Mouse (Mus musculus): ENCODE measurements around the gene Kdr. TPM values are rescaled to one million over a fixed set of nuclear protein-coding genes. Genes with fewer than 3 reads are reported as not detected.

The Kdr gene
- total and polyA plus RNA-seq, 2 experiments from 2014 or later = 12.6 to 23.4 TPM

DNA sequence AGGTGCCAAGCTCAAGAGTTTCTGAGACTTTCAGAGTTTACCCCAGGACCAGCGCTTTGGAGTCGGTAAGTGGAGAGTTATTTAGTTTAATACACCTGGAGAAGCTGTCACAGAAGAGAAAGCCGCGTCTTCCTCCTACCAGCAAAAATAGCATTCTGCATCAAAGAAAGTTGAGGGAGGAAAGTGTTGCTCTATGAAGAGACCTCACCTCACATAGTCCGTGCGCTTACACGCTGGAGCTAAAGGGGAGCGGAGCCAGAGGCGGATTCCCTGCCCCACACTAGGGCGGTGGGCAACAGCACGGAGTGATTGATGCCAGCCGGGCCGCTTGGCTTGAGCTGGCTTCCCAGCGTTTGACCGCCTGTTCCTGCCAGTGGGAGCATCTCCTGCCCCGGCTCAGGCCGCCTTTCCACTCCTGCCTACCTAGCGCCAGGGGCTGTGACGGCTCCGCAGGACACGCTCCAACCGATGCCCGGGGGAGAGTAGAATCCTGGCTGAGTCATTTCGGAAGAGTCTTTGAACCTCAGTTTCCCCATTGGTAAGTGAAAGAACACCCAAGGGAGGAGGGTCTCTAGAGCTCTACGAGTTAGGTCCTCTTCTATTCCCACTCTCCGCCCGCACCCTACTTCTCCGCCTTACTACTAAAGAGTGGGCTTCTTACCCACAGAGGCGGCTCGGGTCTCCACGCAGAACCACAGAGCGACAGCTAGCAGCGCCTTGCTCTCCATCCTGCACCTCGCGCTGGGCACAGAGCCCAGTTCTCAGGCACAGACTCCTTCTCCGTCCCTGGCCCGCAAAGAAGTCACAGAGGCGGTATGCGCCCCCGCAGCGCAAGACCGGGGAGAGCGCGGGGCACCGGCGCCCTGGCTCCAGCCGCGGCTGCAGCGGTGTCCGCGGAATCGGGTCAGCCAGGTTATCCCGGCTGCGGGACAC is 551 bp downstream of the Kdr start:
- Histone ChIP-seq H3K27me3 (ENCODE audit: insufficient read depth, low read length) (peaks cover 59% of the 10 kb centered on the region), H3K4me1 (ENCODE audit: insufficient read depth) (peaks cover 6% of the 10 kb centered on the region; the same call in 1 of the 2 replicates), H3K4me3 (ENCODE audit: low read depth, low read length) (peak overlapping the region; percentile 55), H3K4me2 (ENCODE audit: low read depth) (peak overlapping the region; percentile 100), H3K36me3 (ENCODE audit: insufficient read depth) (no peaks in the 10 kb centered on the region), H3K27ac (ENCODE audit: low read depth, low read length) (peak overlapping the region; percentile 11; the same call in 1 of the 2 replicates), H3K9ac (peak overlapping the region; percentile 48), H3K9me3 (ENCODE audit: low read length) (no peaks in the 10 kb centered on the region)
- no peak for TF ChIP-seq CTCF (IDR thresholded peaks at IDR 0.05; ENCODE audit: low read depth)
- DNase-seq (peak; percentile 42), ATAC-seq (peak; percentile 66)
- WGBS = 1% methylated on average over 53 of the region's 54 CpGs

DNA sequence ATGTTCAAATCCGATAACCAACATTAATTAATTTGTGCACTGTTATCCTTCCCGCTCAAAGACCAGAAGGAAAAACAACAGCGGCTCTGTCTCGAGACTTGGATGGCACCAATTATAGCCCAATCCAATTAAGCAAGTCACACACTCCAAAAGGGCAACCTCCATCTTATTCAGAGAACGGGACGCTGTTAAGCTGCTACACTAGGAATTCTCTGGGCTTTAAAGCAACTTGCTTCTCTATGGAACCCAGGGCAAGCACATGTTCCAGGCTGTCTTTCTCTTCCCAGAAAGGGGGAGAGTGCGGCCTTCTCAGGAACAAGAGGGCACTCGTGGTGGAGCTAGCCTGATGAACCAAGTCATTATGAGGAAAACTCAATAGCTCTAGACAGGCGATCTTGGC is 1.6 kb downstream of the Kdr start:
- H3K36me3 ChIP-seq (ENCODE audit: insufficient read depth) = no peaks in the 10 kb centered on the region
- TF ChIP-seq CTCF (IDR thresholded peaks at IDR 0.05; ENCODE audit: low read depth) = no peak
- DNase-seq (no peak), ATAC-seq (no peak)
- WGBS = 15% methylated on average over 9 of the region's 9 CpGs
- H3K27ac ChIP-seq (ENCODE audit: low read depth, low read length) = no peak overlapping the region
- 0 out of 2 replicates have a peak overlapping the region, but pooled peaks have one; percentile 55 for H3K4me3 ChIP-seq (ENCODE audit: low read depth, low read length)
- no peak overlapping the region for H3K9ac ChIP-seq
- peaks cover 6% of the 10 kb centered on the region; the same call in 1 of the 2 replicates for H3K4me1 ChIP-seq (ENCODE audit: insufficient read depth)
- H3K9me3 ChIP-seq (ENCODE audit: low read length) = no peaks in the 10 kb centered on the region
- peaks cover 59% of the 10 kb centered on the region for H3K27me3 ChIP-seq (ENCODE audit: insufficient read depth, low read length)
- no peak overlapping the region for H3K4me2 ChIP-seq (ENCODE audit: low read depth)

DNA sequence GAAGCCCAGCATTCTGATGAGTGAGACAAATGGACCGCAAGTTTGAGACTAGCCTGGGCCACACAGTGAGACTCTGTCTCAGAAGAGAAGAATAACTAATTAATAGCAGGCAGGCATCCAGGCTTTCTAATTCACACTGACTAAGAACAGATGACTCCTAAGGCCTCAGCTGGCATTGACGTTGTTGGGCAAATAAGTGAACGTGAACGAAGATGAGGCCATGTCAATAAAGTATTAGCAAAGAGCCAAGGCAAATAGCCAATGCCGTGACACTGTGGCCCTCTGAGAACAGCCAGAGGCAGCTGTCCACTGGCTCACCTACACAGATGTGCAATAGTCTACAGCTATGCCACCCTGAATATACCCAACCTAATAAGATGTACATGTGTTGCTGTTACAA is 2.9 kb downstream of the Kdr start:
- no peak for ATAC-seq
- WGBS = 51% methylated on average over 5 of the region's 5 CpGs

DNA sequence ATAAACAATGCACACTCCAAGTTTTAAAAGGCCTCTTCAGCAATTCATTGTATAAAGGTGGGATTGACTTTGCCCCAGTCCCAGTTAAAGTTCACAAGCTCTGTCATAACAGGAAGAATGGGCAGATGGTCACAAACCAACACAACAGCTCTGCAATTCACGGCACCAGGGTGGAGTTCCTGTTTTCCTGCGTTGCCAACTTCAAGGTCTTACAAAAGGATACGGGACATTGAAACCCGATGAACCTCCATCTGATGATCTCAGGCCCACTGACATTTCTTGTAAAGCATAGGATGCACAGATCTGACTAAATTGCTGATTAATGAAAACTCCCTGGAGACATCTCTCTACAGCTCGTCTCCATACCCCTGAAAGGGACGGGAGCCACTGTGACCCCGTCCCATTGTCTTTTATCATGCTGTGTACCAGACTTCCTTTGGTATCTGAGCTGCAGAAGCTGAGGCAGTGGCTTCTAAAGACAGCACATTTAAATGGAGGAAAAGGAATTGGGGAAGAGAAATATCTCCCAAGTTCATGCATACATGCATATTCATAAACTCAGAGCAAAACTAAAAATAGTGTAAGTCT is 3.6 kb downstream of the Kdr start:
- no peak overlapping the region for H3K9ac ChIP-seq
- 61% methylated on average over 7 of the region's 7 CpGs for WGBS
- H3K27me3 ChIP-seq (ENCODE audit: insufficient read depth, low read length) = peaks cover 42% of the 10 kb centered on the region
- H3K4me2 ChIP-seq (ENCODE audit: low read depth) = no peak overlapping the region; the same call in 1 of the 2 replicates
- DNase-seq (no peak), ATAC-seq (no peak)
- no peak for TF ChIP-seq CTCF (IDR thresholded peaks at IDR 0.05; ENCODE audit: low read depth)
- H3K36me3 ChIP-seq (ENCODE audit: insufficient read depth) = no peaks in the 10 kb centered on the region
- H3K9me3 ChIP-seq (ENCODE audit: low read length) = no peaks in the 10 kb centered on the region
- no peak overlapping the region for H3K4me3 ChIP-seq (ENCODE audit: low read depth, low read length)
- H3K27ac ChIP-seq (ENCODE audit: low read depth, low read length) = no peak overlapping the region
- H3K4me1 ChIP-seq (ENCODE audit: insufficient read depth) = peaks cover 6% of the 10 kb centered on the region; the same call in 1 of the 2 replicates

More for the DNA sequence above, 2.9 kb downstream of the Kdr start:
- H3K9ac ChIP-seq = no peak overlapping the region
- H3K27me3 ChIP-seq (ENCODE audit: insufficient read depth, low read length) = peaks cover 49% of the 10 kb centered on the region
- TF ChIP-seq CTCF (IDR thresholded peaks at IDR 0.05; ENCODE audit: low read depth) = no peak
- H3K27ac ChIP-seq (ENCODE audit: low read depth, low read length) = no peak overlapping the region
- peaks cover 6% of the 10 kb centered on the region; the same call in 1 of the 2 replicates for H3K4me1 ChIP-seq (ENCODE audit: insufficient read depth)
- no peak overlapping the region for H3K4me3 ChIP-seq (ENCODE audit: low read depth, low read length)
- DNase-seq = no peak
- no peaks in the 10 kb centered on the region for H3K9me3 ChIP-seq (ENCODE audit: low read length)
- H3K36me3 ChIP-seq (ENCODE audit: insufficient read depth) = no peaks in the 10 kb centered on the region
- no peak overlapping the region for H3K4me2 ChIP-seq (ENCODE audit: low read depth)

DNA sequence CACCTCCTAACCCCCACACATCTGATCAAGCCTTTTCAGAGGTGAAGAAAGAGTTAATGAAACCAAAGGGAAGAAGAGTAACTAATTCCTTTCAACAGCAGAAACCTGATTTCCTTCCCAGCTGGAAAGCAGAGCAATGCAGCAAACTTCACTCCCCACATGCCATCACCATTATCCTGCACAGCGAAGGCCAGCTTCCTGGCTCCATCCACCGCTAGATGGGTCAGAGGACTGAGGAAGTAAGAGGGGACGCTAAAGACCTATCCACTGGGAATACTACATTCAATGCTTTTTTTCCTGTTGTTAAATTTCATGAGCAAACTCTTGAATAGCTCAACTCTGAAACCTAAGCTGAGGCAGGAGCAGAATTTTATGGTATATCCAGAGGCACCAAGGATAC is 8.4 kb downstream of the Kdr start:
- Histone ChIP-seq H3K9ac (no peak overlapping the region), H3K36me3 (ENCODE audit: insufficient read depth) (no peaks in the 10 kb centered on the region), H3K27ac (ENCODE audit: low read depth, low read length) (no peak overlapping the region), H3K4me3 (ENCODE audit: low read depth, low read length) (no peak overlapping the region), H3K9me3 (ENCODE audit: low read length) (no peaks in the 10 kb centered on the region), H3K27me3 (ENCODE audit: insufficient read depth, low read length) (peaks cover 8% of the 10 kb centered on the region; the same call in 1 of the 2 replicates), H3K4me2 (ENCODE audit: low read depth) (no peak overlapping the region), H3K4me1 (ENCODE audit: insufficient read depth) (no peaks in the 10 kb centered on the region)
- TF ChIP-seq CTCF (IDR thresholded peaks at IDR 0.05; ENCODE audit: low read depth) = no peak
- no peak for DNase-seq
- WGBS = 27% methylated on average over 3 of the region's 3 CpGs
- no peak for ATAC-seq

DNA sequence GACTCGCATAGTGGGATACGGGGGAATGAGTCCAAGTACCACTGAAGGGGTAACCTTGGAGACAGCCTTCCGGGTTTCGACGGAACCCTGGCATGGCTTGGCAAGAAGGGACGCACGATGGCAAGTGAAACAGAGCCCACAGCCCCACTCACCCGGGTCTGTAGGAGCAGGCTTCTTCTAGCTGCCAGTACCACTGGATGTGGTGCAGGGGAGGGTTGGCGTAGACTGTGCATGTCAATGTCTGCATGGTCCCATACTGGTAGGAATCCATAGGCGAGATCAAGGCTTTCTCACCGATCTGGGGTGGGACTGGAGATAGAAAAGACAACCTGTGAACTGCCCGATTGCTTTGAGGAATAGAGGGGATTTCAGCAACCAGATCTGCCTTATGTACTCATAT is 15.7 kb downstream of the Kdr start:
- WGBS = 85% methylated on average over 12 of the region's 12 CpGs
- H3K4me2 ChIP-seq (ENCODE audit: low read depth) = no peak overlapping the region
- H3K4me1 ChIP-seq (ENCODE audit: insufficient read depth) = no peaks in the 10 kb centered on the region
- DNase-seq (no peak), ATAC-seq (no peak)
- no peak overlapping the region for H3K9ac ChIP-seq
- no peaks in the 10 kb centered on the region for H3K9me3 ChIP-seq (ENCODE audit: low read length)
- H3K36me3 ChIP-seq (ENCODE audit: insufficient read depth) = no peaks in the 10 kb centered on the region
- no peak for TF ChIP-seq CTCF (IDR thresholded peaks at IDR 0.05; ENCODE audit: low read depth)
- no peak overlapping the region for H3K4me3 ChIP-seq (ENCODE audit: low read depth, low read length)
- H3K27me3 ChIP-seq (ENCODE audit: insufficient read depth, low read length) = no peaks in the 10 kb centered on the region
- no peak overlapping the region for H3K27ac ChIP-seq (ENCODE audit: low read depth, low read length)

All from forebrain, postnatal 0 days (tissue).